Mouse (Mus musculus) liver, postnatal 0 days (tissue): ENCODE results near the gene Gm20388. TPM values are rescaled to one million over a fixed set of nuclear protein-coding genes. Genes with fewer than 3 reads are reported as not detected.

Experiments
- ATAC-seq: fragments of 200-750 bp; cut with Nextera tagmentation; 2 replicates; pipeline ENCODE4 v1.8.0; 2017; ENCODE audit warnings: mild to moderate bottlenecking, moderate library complexity
- DNase-seq: peaks from one replicate; pipeline ENCODE4 v3.0.0-alpha.2; 2016
- H3K27ac ChIP-seq: fragments of 300-500 bp; sonication (generic); 2 replicates; pipeline ENCODE4 v1.5.1; 2014; ENCODE audit warnings: antibody characterized with exemption, moderate library complexity, mild to moderate bottlenecking, low read depth
- H3K27me3 ChIP-seq: fragments of 300-500 bp; sonication (generic); 2 replicates; pipeline ENCODE4 v1.6.1; 2014; ENCODE audit warnings: low read length, control low read depth, mixed read lengths; ENCODE audit not compliant: insufficient read depth
- H3K36me3 ChIP-seq: fragments of 300-500 bp; sonication (generic); replicated peaks from 2 replicates; pipeline ENCODE4 v1.6.1; 2014; ENCODE audit warnings: mild to moderate bottlenecking, control low read depth, low read length, moderate library complexity, mixed read lengths; ENCODE audit not compliant: insufficient read depth
- H3K4me1 ChIP-seq: fragments of 300-500 bp; sonication (generic); 2 replicates; pipeline ENCODE4 v1.6.1; 2014; ENCODE audit warnings: antibody characterized with exemption, mild to moderate bottlenecking, control low read depth; ENCODE audit not compliant: insufficient read depth
- H3K4me2 ChIP-seq: fragments of 300-500 bp; sonication (generic); 2 replicates; pipeline ENCODE4 v1.6.1; 2014; ENCODE audit warnings: low read depth, mild to moderate bottlenecking, low read length, moderate library complexity, mixed read lengths
- H3K4me3 ChIP-seq: fragments of 300-500 bp; sonication (generic); 2 replicates; pipeline ENCODE4 v1.5.1; 2014; ENCODE audit warnings: low read depth, low read length
- H3K9ac ChIP-seq: fragments of 300-500 bp; sonication (generic); replicated peaks from 2 replicates; pipeline ENCODE4 v1.6.1; 2014; ENCODE audit warnings: mild to moderate bottlenecking, moderate library complexity
- H3K9me3 ChIP-seq: fragments of 300-500 bp; sonication (generic); 2 replicates; pipeline ENCODE4 v1.6.1; 2016; ENCODE audit warnings: mild to moderate bottlenecking, control low read depth, low read length, mixed read lengths
- CTCF ChIP-seq: sonication (generic); IDR thresholded peaks from 2 replicates; pipeline ENCODE4 v1.5.1; 2016; ENCODE audit warnings: antibody characterized with exemption, low read depth
- EP300 ChIP-seq: IDR thresholded peaks from 2 replicates; pipeline ENCODE4 v1.6.1; 2016; ENCODE audit warnings: antibody characterized with exemption, low read depth, mild to moderate bottlenecking
- WGBS: fragments of 180-500 bp; shearing (Covaris S2); extraction: QIAGEN DNeasy Blood & Tissue Kit; methylation state at CpG from one replicate; pipeline ENCODE4 v1.1.7; 2014; ENCODE audit not compliant: insufficient replicate concordance; 5-methylcytosine and 5-hydroxymethylcytosine counted together
- polyA plus RNA-seq: library from polyadenylated mRNA; unstranded; fragments of >200 nt; fragmentation: Nextera tagmentation; extraction: Ambion mirVana; gene quantifications from 2 replicates; pipeline ENCODE4 v1.2.1, GENCODE M21; 2015

The Gm20388 gene
- polyA plus RNA-seq, 1 experiment from 2014 or later = not detected

DNA sequence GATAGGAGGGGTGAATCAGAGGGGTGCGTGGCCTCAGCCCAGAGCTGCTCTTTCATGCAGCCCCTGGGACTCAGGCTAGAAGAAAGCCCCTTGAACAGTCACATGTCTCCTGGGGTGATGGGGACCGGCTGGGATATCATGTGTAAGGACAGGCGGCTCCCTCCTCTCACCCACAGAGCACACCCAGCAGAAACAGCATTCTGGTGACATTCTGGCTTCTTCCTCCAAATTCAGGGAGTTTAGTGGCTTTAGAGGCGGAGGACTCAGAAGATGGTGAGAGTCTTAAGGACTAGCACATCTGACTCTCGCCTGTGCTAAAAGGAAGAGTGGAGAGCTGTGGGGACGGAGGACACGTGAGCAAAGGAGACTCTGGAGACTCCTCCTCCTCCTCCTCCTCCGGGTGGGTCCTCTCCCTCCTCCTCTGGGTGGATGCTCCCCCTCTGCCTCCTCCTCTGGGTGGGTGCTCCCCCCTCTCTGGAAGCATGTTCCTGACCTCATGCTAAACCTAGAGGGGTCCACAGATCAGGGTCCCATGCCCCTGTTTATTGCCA is 1265.0 kb downstream of the Gm20388 start:
- H3K4me1 ChIP-seq = no peaks in the 10 kb centered on the region
- H3K27ac ChIP-seq = no peak overlapping the region
- no peaks in the 10 kb centered on the region for H3K27me3 ChIP-seq
- no peaks in the 10 kb centered on the region for H3K36me3 ChIP-seq
- H3K9me3 ChIP-seq = no peaks in the 10 kb centered on the region
- WGBS = 74% methylated on average over 8 of the region's 8 CpGs
- no peak overlapping the region for H3K4me3 ChIP-seq
- TF ChIP-seq CTCF (no peak), EP300 (no peak)
- DNase-seq = no peak
- no peak overlapping the region for H3K9ac ChIP-seq
- no peak overlapping the region for H3K4me2 ChIP-seq
- no peak for ATAC-seq

DNA sequence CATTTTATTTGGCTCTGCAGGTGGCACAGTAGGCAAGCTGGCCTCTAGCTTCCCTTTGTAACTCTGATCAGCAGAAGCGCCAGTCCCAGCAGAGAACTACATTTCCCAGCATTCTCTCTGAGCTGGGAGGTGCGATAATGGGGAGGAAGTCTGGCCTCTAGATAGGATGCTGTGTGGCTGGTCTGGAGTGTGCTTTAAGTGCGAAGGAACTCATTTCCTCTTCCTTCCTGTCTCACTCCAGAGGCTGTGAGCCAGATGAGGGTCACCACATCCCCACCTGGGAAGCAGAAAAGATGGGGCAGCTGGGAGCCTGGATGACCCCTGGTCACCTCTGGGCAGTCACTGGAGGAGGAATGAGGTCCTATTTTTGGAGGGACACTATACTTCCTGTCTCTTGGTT is 1265.7 kb downstream of the Gm20388 start:
- H3K9ac ChIP-seq = no peak overlapping the region
- H3K27ac ChIP-seq = no peak overlapping the region
- H3K4me3 ChIP-seq = no peak overlapping the region
- H3K4me2 ChIP-seq = no peak overlapping the region
- H3K27me3 ChIP-seq = no peaks in the 10 kb centered on the region
- ATAC-seq = no peak
- no peaks in the 10 kb centered on the region for H3K9me3 ChIP-seq
- H3K4me1 ChIP-seq = no peaks in the 10 kb centered on the region
- no peak for TF ChIP-seq CTCF
- TF ChIP-seq EP300 = no peak
- DNase-seq = no peak
- 12% methylated on average over 3 of the region's 3 CpGs for WGBS
- H3K36me3 ChIP-seq = no peaks in the 10 kb centered on the region

DNA sequence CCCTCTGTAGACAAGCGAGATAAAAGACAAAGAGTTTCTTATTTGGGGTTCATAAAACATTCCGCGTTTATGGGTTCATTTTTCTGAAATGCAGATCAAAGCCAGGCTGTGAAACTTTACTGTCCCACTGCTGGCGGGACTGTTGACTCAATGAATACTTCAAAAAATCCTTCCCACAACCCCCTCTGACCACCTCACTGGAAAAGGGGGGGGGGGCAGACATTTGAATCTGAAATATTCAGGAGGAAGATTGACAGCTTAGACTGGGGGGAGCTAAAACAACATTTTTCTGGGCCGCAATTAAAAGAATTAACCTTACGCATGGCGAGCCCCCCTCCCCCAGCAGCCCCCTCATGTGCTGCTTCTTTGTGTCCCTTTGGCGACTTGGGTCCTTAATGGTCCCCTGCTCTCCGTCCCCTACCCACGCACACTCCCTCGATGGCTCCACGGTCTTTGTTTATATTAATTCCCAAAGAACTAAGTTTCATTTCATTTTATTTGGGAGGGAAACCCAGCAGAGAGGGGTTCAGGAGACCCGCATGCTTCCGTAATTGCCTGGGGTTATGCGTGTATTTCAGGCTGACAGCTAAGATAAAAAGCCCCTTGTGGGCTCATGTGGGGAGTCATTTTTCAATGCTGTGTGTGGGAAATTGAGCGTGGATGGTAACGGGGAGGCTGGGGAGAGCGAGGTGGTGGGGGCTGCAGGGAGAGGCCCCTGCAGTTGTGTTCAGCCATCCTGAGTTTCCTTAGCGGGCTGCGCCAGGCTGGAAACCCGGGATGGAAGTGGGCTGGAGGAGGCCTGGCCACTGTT is 1270.0 kb downstream of the Gm20388 start:
- ATAC-seq (no peak), DNase-seq (no peak)
- Histone ChIP-seq H3K4me1 (no peaks in the 10 kb centered on the region), H3K9me3 (no peaks in the 10 kb centered on the region), H3K27ac (no peak overlapping the region), H3K9ac (no peak overlapping the region), H3K27me3 (no peaks in the 10 kb centered on the region), H3K4me3 (no peak overlapping the region), H3K36me3 (no peaks in the 10 kb centered on the region), H3K4me2 (no peak overlapping the region)
- TF ChIP-seq EP300 (no peak), CTCF (no peak)
- WGBS = 79% methylated on average over 21 of the region's 21 CpGs

DNA sequence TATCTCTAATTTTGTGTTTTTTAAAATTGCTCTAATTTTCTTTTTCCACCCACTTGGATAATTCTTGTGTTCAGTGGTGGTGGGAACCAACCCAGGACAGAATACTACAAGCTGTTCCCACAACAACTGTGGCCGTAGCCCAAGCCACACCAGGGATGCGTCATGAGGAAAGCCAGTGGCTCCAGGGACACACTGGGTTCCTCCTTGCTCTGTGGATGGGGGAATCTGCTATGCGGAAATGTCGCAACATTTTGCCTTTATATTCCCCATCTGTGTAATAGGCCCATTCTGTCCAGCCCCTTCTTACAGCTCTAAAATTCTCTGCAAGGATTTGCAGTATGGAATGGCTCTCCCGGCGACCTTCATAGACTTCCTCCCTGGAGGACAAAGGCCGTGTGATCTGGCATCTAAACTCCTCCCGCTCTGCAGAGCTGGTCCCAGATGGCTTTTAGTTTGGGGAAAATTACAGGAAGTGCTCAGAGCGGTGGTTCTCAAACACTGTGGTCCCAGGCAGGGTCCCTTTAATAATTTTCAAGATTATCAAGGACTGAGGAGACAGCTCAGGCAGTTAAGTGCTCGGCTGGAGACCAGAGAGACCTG is 1270.7 kb downstream of the Gm20388 start:
- no peaks in the 10 kb centered on the region for H3K27me3 ChIP-seq
- H3K27ac ChIP-seq = no peak overlapping the region
- DNase-seq (no peak), ATAC-seq (no peak)
- 60% methylated on average over 10 of the region's 10 CpGs for WGBS
- H3K4me3 ChIP-seq = no peak overlapping the region
- no peaks in the 10 kb centered on the region for H3K4me1 ChIP-seq
- TF ChIP-seq CTCF = no peak
- no peak for TF ChIP-seq EP300
- H3K36me3 ChIP-seq = no peaks in the 10 kb centered on the region
- H3K9me3 ChIP-seq = no peaks in the 10 kb centered on the region
- H3K4me2 ChIP-seq = no peak overlapping the region
- H3K9ac ChIP-seq = no peak overlapping the region

DNA sequence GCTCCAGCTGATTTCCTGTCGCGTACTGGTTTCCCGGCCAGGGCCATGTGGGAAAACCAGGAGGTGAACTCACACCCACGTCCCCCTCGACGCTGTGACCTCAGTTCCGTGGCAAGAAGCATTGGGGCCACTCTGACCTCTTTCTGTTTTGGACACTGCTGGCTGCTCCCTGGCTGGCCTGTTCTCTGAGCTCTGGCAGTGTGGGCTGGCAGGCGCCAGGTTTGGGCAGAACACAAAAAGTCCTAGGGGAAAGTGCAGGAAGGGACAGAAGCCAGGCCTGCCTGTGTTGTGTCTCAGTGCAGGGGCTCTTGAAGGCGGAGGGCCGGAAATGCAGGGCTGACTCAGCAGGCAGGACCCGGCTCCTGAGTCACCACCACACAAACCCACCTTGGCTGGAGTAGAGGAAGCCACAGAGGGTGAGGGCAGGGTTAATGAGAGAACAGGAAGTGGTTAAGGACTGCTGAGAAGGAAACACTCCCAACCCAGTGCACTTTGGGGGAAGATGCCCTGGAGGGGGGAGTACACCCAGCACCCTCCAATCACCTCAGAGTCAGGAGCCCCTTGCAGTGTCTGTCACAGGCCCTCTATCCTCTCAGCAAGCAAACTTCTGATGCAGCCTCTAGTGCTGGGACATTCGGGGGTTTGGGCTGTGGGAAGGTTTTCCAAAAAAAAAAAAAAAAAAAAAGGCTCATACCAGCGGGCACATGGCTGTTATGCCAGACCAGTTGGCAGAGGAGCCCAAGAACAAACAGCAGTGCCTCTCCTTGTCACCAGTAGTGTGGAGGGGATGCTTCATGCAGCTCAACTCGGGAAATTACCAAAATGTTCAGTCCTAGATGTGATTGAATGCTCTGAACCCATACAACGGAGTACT is 1277.1 kb downstream of the Gm20388 start:
- ATAC-seq (peak; percentile 47; the same call in 1 of the 2 replicates), DNase-seq (peak; percentile 42)
- 0 out of 2 replicates have a peak, but pooled peaks cover 4% of the 10 kb centered on the region for H3K27me3 ChIP-seq
- WGBS = 34% methylated on average over 15 of the region's 15 CpGs
- H3K9ac ChIP-seq = no peak overlapping the region
- H3K36me3 ChIP-seq = no peaks in the 10 kb centered on the region
- no peak overlapping the region for H3K4me2 ChIP-seq
- TF ChIP-seq CTCF = no peak
- no peak for TF ChIP-seq EP300
- H3K4me3 ChIP-seq = no peak overlapping the region
- H3K4me1 ChIP-seq = 0 out of 2 replicates have a peak, but pooled peaks cover 2% of the 10 kb centered on the region
- no peaks in the 10 kb centered on the region for H3K9me3 ChIP-seq
- H3K27ac ChIP-seq = no peak overlapping the region

DNA sequence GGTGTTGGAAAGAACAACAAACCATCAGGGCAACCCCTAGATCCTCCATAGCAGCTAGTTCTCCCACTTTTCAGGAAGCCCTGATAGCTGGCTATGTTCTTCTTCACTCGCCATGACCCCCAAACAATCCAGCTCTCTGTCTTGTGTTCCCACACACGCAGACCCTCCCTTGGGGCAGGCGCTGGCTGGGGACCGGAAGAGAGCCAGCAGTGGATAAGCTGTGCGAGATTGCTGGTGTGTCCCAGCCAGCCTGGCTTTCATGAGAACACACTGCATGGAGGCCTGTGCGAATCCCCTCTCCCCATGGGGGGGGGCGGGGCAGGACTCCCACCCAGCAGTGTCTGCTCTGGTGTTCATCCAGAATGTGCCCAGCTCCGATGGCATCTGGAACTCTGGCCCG is 1278.4 kb downstream of the Gm20388 start:
- ATAC-seq = no peak
- no peaks in the 10 kb centered on the region for H3K36me3 ChIP-seq
- no peaks in the 10 kb centered on the region for H3K9me3 ChIP-seq
- 0 out of 2 replicates have a peak, but pooled peaks cover 2% of the 10 kb centered on the region for H3K4me1 ChIP-seq
- H3K4me2 ChIP-seq = no peak overlapping the region
- DNase-seq = no peak
- TF ChIP-seq CTCF (no peak), EP300 (no peak)
- H3K9ac ChIP-seq = no peak overlapping the region
- H3K27me3 ChIP-seq = 0 out of 2 replicates have a peak, but pooled peaks cover 4% of the 10 kb centered on the region
- no peak overlapping the region for H3K27ac ChIP-seq
- WGBS = 55% methylated on average over 9 of the region's 9 CpGs
- H3K4me3 ChIP-seq = no peak overlapping the region
